Mouse (Mus musculus) left cerebral cortex, postnatal 36 days (tissue): Measurements from ENCODE around the gene Snph. TPM values are rescaled to one million over a fixed set of nuclear protein-coding genes. Genes with fewer than 3 reads are reported as not detected.

Experiments
- DNase-seq, 2 experiments: peaks; one replicate each; pipeline ENCODE4 v3.0.0; 2021 to 2022; ENCODE audit warnings: low spot score in 2 of 2, mixed read lengths in 1 of 2
- intact Hi-C: fragments of 180-260 bp; cut with DNase I; formaldehyde crosslinking; loops from one replicate; pipeline ENCODE4 v1.15.1; 2025
- total RNA-seq, 2 experiments: library from RNA; stranded (reverse); gene quantifications; 2 replicates each; pipeline ENCODE4 v1.2.3; 2021

Snph gene
- total RNA-seq, 2 experiments from 2014 or later = 313 to 321 TPM

DNA sequence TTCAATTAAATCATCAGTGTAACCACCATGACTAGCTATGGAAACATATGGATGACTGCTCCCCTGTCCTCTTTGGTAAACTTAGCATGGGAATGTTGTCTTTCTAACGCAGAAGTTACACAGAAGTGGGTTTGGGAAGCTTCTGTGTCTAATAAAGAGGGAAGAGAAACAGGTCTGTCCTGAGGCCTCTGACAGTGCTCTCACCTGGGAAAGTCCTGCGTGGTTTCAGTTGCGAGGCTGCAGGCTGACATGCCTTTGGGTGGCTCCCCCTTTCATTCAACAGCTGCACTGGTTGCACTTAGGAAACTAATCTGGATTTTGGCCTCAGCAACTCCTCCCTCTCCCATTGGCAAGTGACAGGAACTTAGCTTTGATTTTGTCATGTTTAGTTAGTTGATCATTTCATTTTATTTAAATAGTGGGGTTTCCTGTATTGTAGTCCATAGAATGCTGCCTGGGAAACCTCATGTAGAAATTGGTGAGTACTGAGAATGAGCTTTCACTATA is 82.7 kb downstream of the Snph start:
- intact Hi-C loops = no loop called here
- DNase-seq = no peak

DNA sequence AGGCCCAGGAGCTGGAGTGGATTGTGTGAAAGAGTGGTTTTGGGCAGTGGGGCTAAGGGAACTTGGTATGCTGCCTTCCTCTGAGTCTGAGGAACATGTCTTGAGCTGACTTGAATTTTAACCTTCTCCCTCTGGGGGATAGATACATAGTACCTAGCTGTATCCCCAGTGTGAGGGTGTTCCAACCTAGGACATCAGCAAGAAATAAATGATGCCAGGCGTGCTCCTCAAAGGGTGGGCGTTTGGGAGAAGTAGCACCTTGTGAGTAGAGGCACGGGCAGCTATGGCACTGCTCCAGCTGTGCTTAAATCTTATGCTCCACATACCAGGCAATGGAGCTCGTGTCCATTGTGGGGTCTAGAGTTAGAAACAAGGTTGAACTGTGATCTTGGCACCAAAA is 85.8 kb downstream of the Snph start:
- intact Hi-C loops = no loop called here
- DNase-seq = no peak

GRCm38 (mm10) chr2:151544673-151545072 is 87.7 kb downstream of the Snph start:
- peak in 1 of 2 experiments; percentile 51 for DNase-seq
- intact Hi-C loops = loop anchor here (2.0 kb wide), 1 partner anchor 32 kb away; no protein-coding TSS in a partner anchor

- intact Hi-C loops = loop anchor here (1.0 kb wide), 1 partner anchor 49 kb away; the partner anchor contains the start of gene Nsfl1c
- peak in 1 of 2 experiments; percentile 27 for DNase-seq
These were observed 89.1 kb downstream of the Snph start for GRCm38 (mm10) chr2:151543063-151543895.

- peak; percentile 97 for DNase-seq
- intact Hi-C loops = loop anchor here (1.0 kb wide), 1 partner anchor 48 kb away; the partner anchor contains the start of gene Nsfl1c
These were observed 89.9 kb downstream of the Snph start, which contains the start of gene Fkbp1a for GRCm38 (mm10) chr2:151542323-151543062. Gene Fkbp1a (plus strand): TSS chr2:151542483.

Other genes with a start within 250 kb of the Snph start
- not detected for gene 4921509C19Rik, start 156.4 kb downstream of the Snph start, total RNA-seq
- gene Nsfl1c, start 138.4 kb downstream of the Snph start, total RNA-seq = 100 to 1,000 TPM; 139 to 150 TPM
- gene Fkbp1a, start 90.1 kb downstream of the Snph start, total RNA-seq = 100 to 1,000 TPM; 745 to 751 TPM
- gene Sdcbp2, start 60.0 kb downstream of the Snph start, total RNA-seq = 1 to 10 TPM; 1.6 to 2.3 TPM
- 1 to 10 TPM in 1 of 2 experiments, under 1 TPM in 1; 0.79 to 1.3 TPM for gene Rad21l, start 35.9 kb upstream of the Snph start, total RNA-seq
- 10 to 100 TPM; 10.1 to 11.6 TPM for gene Tmem74b, start 69.4 kb upstream of the Snph start, total RNA-seq
- gene Psmf1, start 111.6 kb upstream of the Snph start, total RNA-seq = 10 to 100 TPM; 40.3 to 46.7 TPM
- gene Rspo4, start 210.3 kb upstream of the Snph start, total RNA-seq = not detected